Comparison of ENCODE assay signal across 33 mouse cellular contexts in the genomic region with DNA sequence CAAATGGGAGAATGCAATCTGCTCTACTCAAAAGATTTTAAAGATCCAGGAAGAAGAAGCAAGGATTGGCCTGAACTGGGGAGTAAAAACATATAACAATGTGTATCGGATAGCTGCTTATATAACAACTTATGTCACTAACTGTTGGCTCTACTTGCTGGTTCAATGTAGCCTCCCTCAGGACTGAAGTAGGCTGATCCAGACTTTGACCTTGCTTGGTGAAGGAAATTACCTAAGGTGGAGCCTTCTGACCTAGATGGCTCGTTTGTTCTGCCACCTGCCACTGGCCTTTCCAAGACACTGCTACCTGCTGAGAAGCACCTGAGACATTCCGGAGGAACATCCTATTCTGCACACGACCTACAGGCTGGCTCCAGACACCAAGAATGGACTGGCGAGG. TPM values are rescaled to one million over a fixed set of nuclear protein-coding genes. Genes with fewer than 3 reads are reported as not detected.
"Had no signal": no experiment of that assay in that cellular context is flagged by ENCODE, and none has a peak within 500 bp of the region (broad histone marks: within the 10 kb centered on the region; RNA-seq: fewer than 3 reads in every experiment).

No protein-coding gene starts in this region.

- H3K4me3 ChIP-seq: heart, embryonic 13.5 days; heart, embryonic 15.5 days; hindbrain, embryonic 13.5 days; hindbrain, embryonic 15.5 days; limb, embryonic 13.5 days; limb, embryonic 15.5 days; liver, embryonic 12.5 days had no signal

- H3K4me1 ChIP-seq: heart, embryonic 13.5 days; heart, embryonic 15.5 days; hindbrain, embryonic 13.5 days; hindbrain, embryonic 15.5 days; limb, embryonic 13.5 days; limb, embryonic 15.5 days; liver, embryonic 12.5 days had no signal

- H3K27ac ChIP-seq: heart, embryonic 13.5 days; heart, embryonic 15.5 days; hindbrain, embryonic 13.5 days; hindbrain, embryonic 15.5 days; hindbrain, postnatal 0 days; limb, embryonic 13.5 days; limb, embryonic 15.5 days; liver, embryonic 12.5 days; liver, embryonic 14.5 days had no signal

- H3K9ac ChIP-seq: heart, embryonic 13.5 days; heart, embryonic 15.5 days; hindbrain, embryonic 13.5 days; hindbrain, embryonic 15.5 days; limb, embryonic 13.5 days; limb, embryonic 15.5 days; liver, embryonic 12.5 days; liver, embryonic 14.5 days had no signal

- H3K9me3 ChIP-seq: heart, embryonic 13.5 days; heart, embryonic 15.5 days; hindbrain, embryonic 13.5 days; hindbrain, embryonic 15.5 days; limb, embryonic 13.5 days; limb, embryonic 15.5 days; liver, embryonic 12.5 days had no signal

- DNase-seq: gastrocnemius, postnatal 14 days; gastrocnemius, postnatal 36 days; heart, adult 18-20 months; kidney, adult 18-20 months; kidney, postnatal 10 days; kidney, postnatal 25 days; kidney, postnatal 4 days; layer of hippocampus, adult 9-11 months; layer of hippocampus, postnatal 36 days; left cerebral cortex, postnatal 4 days had no signal

- ATAC-seq: hindbrain, postnatal 0 days; liver, embryonic 12.5 days had no signal

- H3K4me2 ChIP-seq: heart, embryonic 11.5 days; heart, embryonic 13.5 days; heart, embryonic 15.5 days; hindbrain, embryonic 13.5 days; hindbrain, embryonic 15.5 days; limb, embryonic 13.5 days; limb, embryonic 15.5 days; liver, embryonic 12.5 days had no signal

- H3K27me3 ChIP-seq: heart, embryonic 13.5 days; heart, embryonic 15.5 days; hindbrain, embryonic 13.5 days; hindbrain, embryonic 15.5 days; limb, embryonic 13.5 days; limb, embryonic 15.5 days; liver, embryonic 12.5 days had no signal

- H3K36me3 ChIP-seq: hindbrain, embryonic 15.5 days had no signal

RNA-seq across cellular contexts. Expression of a gene that starts 41.5 kb away (rescaled TPM):
- total RNA-seq: hematopoietic stem cell, adult 5-6 weeks had no signal
- polyA plus RNA-seq: hindbrain, embryonic 11.5 days; liver, adult 2 months had no signal

RNA-seq across cellular contexts. Expression of a gene that starts 48.3 kb away (rescaled TPM):
- total RNA-seq: gastrocnemius, adult 8-10 months; heart, adult 18-20 months; hematopoietic stem cell, adult 5-6 weeks; hindbrain, postnatal 0 days; layer of hippocampus, adult 18-20 months; layer of hippocampus, postnatal 36 days; left cerebral cortex, adult 18-20 months; left cerebral cortex, postnatal 10 days; left cerebral cortex, postnatal 25 days had no signal
- polyA plus RNA-seq: heart, embryonic 11.5 days; heart, embryonic 13.5 days; heart, embryonic 15.5 days; heart, postnatal 0 days; hindbrain, embryonic 11.5 days; hindbrain, embryonic 13.5 days; hindbrain, embryonic 15.5 days; intestine, embryonic 14.5 days; kidney, embryonic 14.5 days; kidney, embryonic 16.5 days; limb, embryonic 11.5 days; limb, embryonic 13.5 days; limb, embryonic 15.5 days; liver, adult 2 months; liver, embryonic 12.5 days; liver, embryonic 14.5 days had no signal
